Mouse (Mus musculus) gonadal fat pad, adult 2 months (tissue): ENCODE measurements around the gene Cirbp. TPM values are rescaled to one million over a fixed set of nuclear protein-coding genes. Genes with fewer than 3 reads are reported as not detected.

ENCODE experiments used
- DNase-seq: peaks from one replicate; pipeline ENCODE4 v3.0.0-alpha.2; 2012; ENCODE audit warnings: low read depth
- polyA plus RNA-seq: library from polyadenylated mRNA; depleted of rRNA; stranded (reverse); fragments of >200 nt; gene quantifications from 2 replicates; pipeline ENCODE4 v1.2.3, GENCODE M21; 2012

Cirbp gene
- polyA plus RNA-seq, 1 experiment: 159 TPM

- no peak for DNase-seq
Measured at GRCm38 (mm10) chr10:80150226-80151210, 15.3 kb upstream of the Cirbp start.

GRCm38 (mm10) chr10:80151211-80152034 is 14.4 kb upstream of the Cirbp start:
- DNase-seq: no peak

DNA sequence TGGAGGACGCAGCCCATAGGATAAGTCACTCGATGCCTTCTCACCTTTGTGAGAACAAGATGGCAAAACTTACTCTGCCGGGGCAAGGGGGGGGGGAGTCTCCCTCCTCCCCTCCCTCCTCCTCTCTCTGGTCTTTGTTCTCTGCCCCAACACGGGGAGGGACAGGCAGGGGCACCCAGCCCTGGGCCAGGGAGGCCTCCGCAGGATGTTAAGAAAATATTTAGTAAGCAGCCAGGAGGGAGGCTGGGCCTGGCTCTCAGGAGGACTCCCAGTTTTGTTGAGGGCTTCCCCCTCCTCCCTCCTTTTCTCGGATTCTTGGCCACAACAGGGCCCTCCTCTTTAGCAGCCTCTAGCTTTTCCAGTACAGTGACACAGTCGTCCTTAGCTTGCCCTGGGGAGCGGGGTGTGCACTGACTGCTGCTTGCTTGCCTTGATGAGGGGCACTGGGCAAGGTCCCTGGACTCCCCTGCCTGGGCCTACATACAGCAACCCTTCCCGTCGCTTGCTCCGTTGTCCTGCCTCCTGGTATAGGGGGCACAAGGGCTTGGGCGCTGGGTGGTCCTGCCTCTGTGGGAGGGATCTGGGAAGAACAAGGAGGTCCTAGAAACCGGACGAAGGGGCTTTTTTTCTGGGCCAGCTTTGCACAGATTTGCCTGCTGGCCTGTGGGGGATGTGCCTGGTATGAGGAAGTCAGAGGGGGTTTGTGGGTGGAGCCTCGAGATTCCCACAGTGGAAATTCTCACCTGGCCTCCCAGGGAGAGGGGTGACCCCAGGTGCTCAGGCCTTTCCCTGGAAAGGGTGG is 13.5 kb upstream of the Cirbp start:
- no peak for DNase-seq

DNA sequence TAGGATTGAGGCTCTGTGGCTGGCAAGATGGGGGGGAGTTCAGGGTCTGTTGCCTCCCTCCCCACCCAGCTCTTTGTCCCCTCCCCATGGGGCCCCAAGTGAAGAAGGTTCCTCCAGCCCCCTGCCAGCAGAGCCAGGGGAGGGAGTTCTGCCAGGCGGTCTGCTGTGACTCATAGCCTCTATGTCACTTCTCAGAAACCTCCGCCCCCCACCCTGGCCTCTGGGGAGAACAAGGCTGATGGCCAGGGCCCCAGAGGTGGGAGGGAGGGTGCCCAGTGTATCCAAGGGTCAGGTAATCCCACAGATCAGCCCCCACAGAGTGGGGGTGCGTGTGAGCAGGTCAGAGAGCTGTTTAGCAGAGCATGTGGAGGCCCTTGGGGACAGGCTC is 12.9 kb upstream of the Cirbp start:
- no peak for DNase-seq

- no peak for DNase-seq
Measured at GRCm38 (mm10) chr10:80153713-80154112, 12.1 kb upstream of the Cirbp start.

DNA sequence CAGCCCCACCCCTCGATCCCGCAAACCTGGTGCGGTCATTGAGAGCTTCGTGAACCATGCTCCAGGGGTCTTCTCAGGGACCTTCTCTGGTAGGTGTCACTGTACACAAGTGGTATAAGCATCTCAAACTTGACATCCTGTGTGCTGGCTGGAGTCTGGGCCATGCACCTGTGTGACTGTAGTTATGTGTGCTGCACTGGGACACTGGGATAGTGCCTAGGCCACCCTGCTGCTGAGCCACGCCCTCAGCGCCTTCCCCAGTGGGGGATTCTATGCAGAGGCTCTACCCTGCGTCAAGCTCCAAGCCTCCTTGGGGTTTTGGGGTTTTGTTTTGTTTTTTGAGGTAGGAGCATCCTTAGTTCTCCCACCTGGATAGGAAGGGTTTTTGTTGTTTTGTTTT is 11.4 kb upstream of the Cirbp start:
- no peak for DNase-seq

- DNase-seq: no peak
Measured at GRCm38 (mm10) chr10:80155277-80155676, 10.5 kb upstream of the Cirbp start.

GRCm38 (mm10) chr10:80156002-80156751 is 9.6 kb upstream of the Cirbp start:
- no peak for DNase-seq

- DNase-seq: no peak
Measured at GRCm38 (mm10) chr10:80156752-80157053, 9.1 kb upstream of the Cirbp start.

DNA sequence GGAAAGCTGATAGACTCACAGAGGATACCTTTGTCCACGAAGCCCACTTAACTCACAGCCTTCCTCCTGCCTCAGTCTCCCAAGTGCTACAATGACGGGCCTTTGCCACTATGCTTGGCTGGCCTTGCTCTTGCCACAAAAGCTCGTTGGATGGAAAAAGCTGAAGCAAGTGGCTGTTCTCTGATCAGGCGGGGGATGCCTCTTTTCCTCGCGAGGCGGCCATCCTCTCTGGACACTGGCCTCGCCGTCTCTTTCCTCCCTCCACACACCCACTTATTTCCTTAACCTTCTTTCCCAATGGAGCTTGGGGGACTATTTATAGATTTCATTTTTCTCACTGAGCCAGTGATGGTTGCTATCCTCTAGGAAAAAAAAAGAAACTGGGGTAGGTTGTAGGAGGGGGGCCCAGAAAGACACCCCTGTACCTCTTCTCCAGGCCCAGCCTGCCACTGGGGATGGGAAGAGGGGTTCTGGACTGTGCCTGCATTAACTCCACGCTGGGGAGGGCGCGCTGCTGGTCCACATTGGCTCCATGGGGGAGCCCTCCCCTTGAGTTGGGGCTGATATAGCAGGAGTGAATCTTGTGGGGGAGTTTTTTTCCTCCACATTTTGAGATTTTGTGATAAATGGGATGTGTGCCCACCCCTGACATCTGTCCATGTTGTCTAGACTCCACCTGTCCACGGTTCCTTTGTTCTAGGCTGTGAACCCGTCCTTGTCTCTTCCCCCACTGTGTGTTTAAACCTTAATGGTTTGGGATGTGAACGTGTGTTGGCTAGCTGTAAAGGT is 8.4 kb upstream of the Cirbp start:
- no peak for DNase-seq

DNA sequence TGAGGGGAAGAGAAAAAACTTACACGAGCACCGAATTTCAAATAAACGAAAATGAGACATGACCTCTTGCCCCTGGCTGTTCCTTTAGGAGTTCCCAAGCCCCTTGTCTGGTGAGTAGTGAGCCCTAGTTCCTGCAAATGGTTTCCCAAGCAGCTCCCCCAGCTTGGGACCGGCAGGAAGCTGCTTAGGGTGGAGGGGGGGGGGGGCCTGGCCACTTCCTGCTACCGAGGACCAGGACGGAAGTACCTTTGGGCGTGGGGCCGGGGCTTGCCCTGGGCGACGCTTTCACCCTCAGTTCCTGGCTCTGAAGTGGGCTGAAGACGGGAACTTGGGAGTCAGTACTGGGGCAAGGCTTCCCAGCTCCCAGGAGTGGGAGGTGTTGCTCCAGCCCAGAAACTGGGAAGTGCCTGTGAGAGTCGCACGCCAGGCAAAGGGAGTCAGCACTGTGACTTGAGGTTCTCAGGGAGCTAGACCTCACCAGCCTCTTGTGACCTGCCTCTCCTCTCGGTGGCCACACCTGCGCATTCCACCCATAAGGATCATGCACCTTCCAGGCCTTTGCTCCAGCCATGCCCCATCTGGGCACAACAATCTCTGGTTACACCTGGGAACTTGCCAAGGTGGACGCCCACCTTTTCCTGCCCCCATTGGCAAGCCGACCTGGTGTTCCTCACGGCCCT is 7.3 kb upstream of the Cirbp start:
- DNase-seq: no peak

DNA sequence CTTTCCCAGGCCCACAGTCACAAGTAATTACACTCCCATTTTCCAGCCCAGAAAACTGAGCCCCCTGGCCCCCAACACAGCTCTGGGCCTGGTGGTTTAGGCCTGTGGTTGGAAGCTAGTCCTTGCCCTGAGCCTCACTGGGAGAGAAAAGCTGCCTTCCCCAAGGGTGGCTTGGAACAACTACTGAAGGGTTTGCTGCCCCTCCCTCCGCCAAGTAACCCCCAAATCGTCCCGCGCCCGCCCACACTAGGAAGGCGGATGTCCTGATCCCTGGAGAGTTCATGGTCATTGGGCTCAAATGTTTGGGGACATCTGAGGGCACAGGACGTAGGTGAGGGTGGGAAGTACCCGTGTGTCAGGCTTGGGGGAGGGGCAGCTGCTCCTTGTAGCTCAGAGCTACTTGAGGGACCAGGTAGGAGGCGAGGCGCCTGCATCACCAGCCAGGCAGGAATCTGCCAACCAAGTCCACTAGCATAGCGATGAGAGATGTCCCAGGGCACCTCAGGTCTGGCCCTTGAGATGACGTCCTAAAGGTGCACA is 6.7 kb upstream of the Cirbp start:
- no peak for DNase-seq

DNA sequence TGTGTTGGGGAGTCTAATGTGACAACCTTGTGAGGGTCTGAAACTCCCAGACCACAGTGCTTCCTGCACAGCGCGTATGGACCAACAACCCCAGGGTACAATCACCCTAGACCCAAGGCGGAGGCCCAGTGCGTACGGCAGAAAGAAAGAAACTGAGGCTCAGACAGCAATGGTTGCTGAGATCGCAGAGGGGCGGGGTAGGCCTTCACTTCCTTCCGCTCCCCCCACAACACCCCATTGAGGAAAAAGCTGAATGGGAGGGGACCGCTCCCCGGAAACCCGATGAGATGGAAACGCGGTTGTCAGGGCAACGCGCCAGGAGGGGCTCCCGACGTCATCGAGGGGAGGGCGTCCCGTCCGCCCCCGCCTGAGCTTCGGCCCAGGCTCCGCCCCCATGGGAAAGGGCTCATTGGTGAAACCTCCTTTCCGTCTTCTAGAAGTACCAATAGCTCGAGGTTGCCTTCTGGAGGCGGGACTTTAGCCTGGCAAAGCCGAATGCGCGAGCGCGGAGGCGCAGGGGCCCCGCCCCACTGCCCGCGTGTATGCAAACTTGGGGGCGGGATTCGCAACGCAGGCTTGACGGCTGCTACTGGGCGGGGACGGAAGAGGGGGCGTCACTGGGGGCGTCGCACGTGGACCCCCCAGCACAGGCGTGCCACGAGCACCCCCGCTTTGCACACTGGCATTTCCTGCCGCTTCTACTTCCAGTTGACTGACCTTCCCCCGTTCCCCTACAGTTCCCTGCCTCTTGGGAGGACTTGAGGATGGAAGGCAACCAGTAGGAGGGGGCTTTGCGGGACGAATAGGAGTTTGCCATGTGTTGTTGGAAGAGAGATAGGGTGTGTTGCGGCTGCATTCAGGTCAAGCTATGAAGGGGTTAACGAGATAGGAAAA is 6.0 kb upstream of the Cirbp start:
- DNase-seq: no peak

- no peak for DNase-seq
Measured at GRCm38 (mm10) chr10:80160455-80161371, 5.1 kb upstream of the Cirbp start.

GRCm38 (mm10) chr10:80161522-80162242 is 4.1 kb upstream of the Cirbp start:
- no peak for DNase-seq

- no peak for DNase-seq
Measured at GRCm38 (mm10) chr10:80162243-80162608, 3.6 kb upstream of the Cirbp start.
